Mouse (Mus musculus): Measurements from ENCODE around the gene Gapdh.

DNA sequence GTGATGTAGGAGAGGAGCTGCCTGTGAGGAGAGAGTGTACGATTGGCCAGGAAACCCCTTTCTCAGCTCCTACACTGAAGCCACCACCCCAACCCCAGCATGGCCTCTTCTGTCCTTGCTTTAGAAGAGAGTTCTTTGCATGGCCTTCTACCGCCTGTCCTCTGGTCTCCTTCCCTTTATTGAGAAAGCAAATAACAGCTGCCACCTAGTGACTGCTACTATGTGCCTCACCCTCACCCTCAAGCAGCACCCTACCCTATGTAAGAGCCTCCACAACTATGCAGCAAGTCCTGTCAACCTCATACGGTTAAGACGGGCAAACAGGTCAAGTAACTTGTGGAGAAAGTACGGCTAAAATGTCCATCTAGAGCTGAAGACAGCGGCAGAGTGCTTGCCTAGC lies 3.9 kb upstream of the Gapdh start:
- TF ChIP-seq POLR2A (IDR thresholded peaks at IDR 0.05; ENCODE audit: low read depth, low read length), result no peak
- TF ChIP-seq CTCF (IDR thresholded peaks at IDR 0.05; ENCODE audit: extremely low read depth, insufficient read depth, insufficient read length, insufficient replicate concordance), result no peak

All from spleen, adult 2 months (tissue).